23 mouse cellular contexts compared by ENCODE assay signal in the genomic region with DNA sequence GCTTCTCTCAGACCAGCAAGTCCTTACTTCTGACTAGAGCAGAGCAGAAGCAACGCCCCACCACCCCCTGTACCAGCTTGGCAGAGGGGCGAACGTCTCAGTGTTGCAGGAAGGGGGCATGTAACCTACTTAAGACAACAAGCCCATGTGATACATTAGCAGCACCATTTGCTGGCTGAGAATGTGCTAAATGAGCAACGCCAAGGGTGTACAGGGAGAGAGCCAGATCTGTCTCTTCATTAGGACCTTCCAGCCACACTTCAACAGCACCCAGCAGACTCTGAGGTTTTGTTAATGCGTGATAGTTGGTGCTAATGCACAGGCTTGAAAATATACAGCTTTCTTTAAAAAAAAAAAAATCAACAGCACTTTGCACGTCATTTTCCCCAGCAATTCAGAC.
DNase-seq lines count a peak whose midpoint lies in the region; ATAC-seq and TF ChIP-seq lines count a peak whose summit lies in the region.
"Had no signal": no experiment of that assay in that cellular context is flagged by ENCODE, and none has a peak within 500 bp of the region (broad histone marks: within the 10 kb centered on the region; RNA-seq: fewer than 3 reads in every experiment).

No protein-coding gene starts in this region.

- H3K9me3 ChIP-seq in forebrain, embryonic 15.5 days, result no peaks in the 10 kb centered on the region
- H3K9me3 ChIP-seq in forebrain, embryonic 11.5 days (ENCODE audit: control insufficient read depth, low read length), result no peaks in the 10 kb centered on the region
- no peaks in the 10 kb centered on the region for H3K9me3 ChIP-seq in forebrain, postnatal 0 days (ENCODE audit: low read length)
- no peaks in the 10 kb centered on the region for H3K9me3 ChIP-seq in forebrain, embryonic 14.5 days (replicated peaks; ENCODE audit: control insufficient read depth, low read length)
- no peaks in the 10 kb centered on the region for H3K9me3 ChIP-seq in hindbrain, embryonic 14.5 days (ENCODE audit: control insufficient read depth, low read length)
- H3K9me3 ChIP-seq in hindbrain, embryonic 11.5 days (ENCODE audit: control insufficient read depth, low read length), result no peaks in the 10 kb centered on the region
- H3K9me3 ChIP-seq: embryonic facial prominence, embryonic 13.5 days; embryonic facial prominence, embryonic 15.5 days; forebrain, embryonic 12.5 days had no signal

- H3K4me2 ChIP-seq in forebrain, embryonic 15.5 days (replicated peaks), result no peak overlapping the region
- no peak overlapping the region for H3K4me2 ChIP-seq in forebrain, embryonic 11.5 days (ENCODE audit: low read depth, low read length, severe bottlenecking)
- no peak overlapping the region for H3K4me2 ChIP-seq in forebrain, postnatal 0 days (ENCODE audit: low read depth)
- no peak overlapping the region for H3K4me2 ChIP-seq in forebrain, embryonic 14.5 days (ENCODE audit: low read length)
- no peak overlapping the region for H3K4me2 ChIP-seq in hindbrain, embryonic 14.5 days (replicated peaks)
- no peak overlapping the region for H3K4me2 ChIP-seq in hindbrain, embryonic 11.5 days (replicated peaks; ENCODE audit: low read depth, low read length)
- H3K4me2 ChIP-seq: embryonic facial prominence, embryonic 13.5 days; embryonic facial prominence, embryonic 15.5 days; forebrain, embryonic 12.5 days had no signal

- WGBS in forebrain, embryonic 15.5 days, result 65% methylated on average over 6 of the region's 6 CpGs
- 88% methylated on average over 6 of the region's 6 CpGs for WGBS in forebrain, embryonic 11.5 days
- 54% methylated on average over 6 of the region's 6 CpGs for WGBS in forebrain, postnatal 0 days
- 71% methylated on average over 6 of the region's 6 CpGs for WGBS in forebrain, embryonic 14.5 days
- WGBS in hindbrain, embryonic 14.5 days, result 85% methylated on average over 6 of the region's 6 CpGs
- WGBS in hindbrain, embryonic 11.5 days, result 89% methylated on average over 6 of the region's 6 CpGs

- peaks cover 10% of the 10 kb centered on the region; the same call in 1 of the 2 replicates for H3K4me1 ChIP-seq in forebrain, embryonic 15.5 days
- H3K4me1 ChIP-seq in forebrain, embryonic 11.5 days (replicated peaks; ENCODE audit: control insufficient read depth, insufficient read depth, low read length), result no peaks in the 10 kb centered on the region
- no peaks in the 10 kb centered on the region for H3K4me1 ChIP-seq in forebrain, postnatal 0 days (ENCODE audit: insufficient read depth)
- H3K4me1 ChIP-seq in forebrain, embryonic 14.5 days (ENCODE audit: control insufficient read depth, insufficient read depth, low read length), result no peaks in the 10 kb centered on the region
- no peaks in the 10 kb centered on the region for H3K4me1 ChIP-seq in hindbrain, embryonic 14.5 days (replicated peaks; ENCODE audit: control insufficient read depth, insufficient read depth, low read length)
- no peaks in the 10 kb centered on the region for H3K4me1 ChIP-seq in hindbrain, embryonic 11.5 days (replicated peaks; ENCODE audit: control insufficient read depth, insufficient read depth, low read length)
- H3K4me1 ChIP-seq: embryonic facial prominence, embryonic 13.5 days; embryonic facial prominence, embryonic 15.5 days; forebrain, embryonic 12.5 days had no signal

- TF ChIP-seq CTCF in forebrain, postnatal 0 days (IDR thresholded peaks at IDR 0.05; ENCODE audit: low read depth), result no peak
- TF ChIP-seq CTCF in brain, embryonic 14.5 days (IDR thresholded peaks at IDR 0.05; ENCODE audit: borderline replicate concordance, extremely low read depth, insufficient read depth, insufficient read length), result no peak

- H3K4me3 ChIP-seq in forebrain, embryonic 15.5 days, result no peak overlapping the region
- H3K4me3 ChIP-seq in forebrain, embryonic 11.5 days (ENCODE audit: low read depth, low read length), result no peak overlapping the region
- H3K4me3 ChIP-seq in forebrain, postnatal 0 days (ENCODE audit: low read depth, low read length), result no peak overlapping the region
- H3K4me3 ChIP-seq in forebrain, embryonic 14.5 days (ENCODE audit: low read depth, low read length), result no peak overlapping the region
- H3K4me3 ChIP-seq in hindbrain, embryonic 14.5 days (replicated peaks; ENCODE audit: low read length), result no peak overlapping the region
- no peak overlapping the region for H3K4me3 ChIP-seq in hindbrain, embryonic 11.5 days (ENCODE audit: low read depth, low read length)
- H3K4me3 ChIP-seq: embryonic facial prominence, embryonic 13.5 days; embryonic facial prominence, embryonic 15.5 days; erythroblast, embryonic 14.5 days; forebrain, embryonic 12.5 days had no signal

- ATAC-seq in forebrain, embryonic 15.5 days (replicated peaks), result peak; percentile 35; the same call in 1 of the 2 replicates
- no peak for ATAC-seq in forebrain, embryonic 11.5 days (replicated peaks; ENCODE audit: low FRiP score)
- ATAC-seq in forebrain, postnatal 0 days, result peak; percentile 58
- ATAC-seq in forebrain, embryonic 14.5 days, result no peak
- ATAC-seq in hindbrain, embryonic 14.5 days (ENCODE audit: low FRiP score), result peak; percentile 14; the same call in 1 of the 2 replicates
- ATAC-seq in hindbrain, embryonic 11.5 days (ENCODE audit: low FRiP score), result no peak
- ATAC-seq: CD4-positive, CD25-positive, alpha-beta regulatory T cell, adult 4 months had no signal

- no peaks in the 10 kb centered on the region for H3K27me3 ChIP-seq in forebrain, embryonic 15.5 days
- H3K27me3 ChIP-seq in forebrain, embryonic 11.5 days (ENCODE audit: control insufficient read depth, insufficient read depth, low read length), result no peaks in the 10 kb centered on the region
- no peaks in the 10 kb centered on the region for H3K27me3 ChIP-seq in forebrain, postnatal 0 days (ENCODE audit: insufficient read depth, low read length)
- H3K27me3 ChIP-seq in forebrain, embryonic 14.5 days (replicated peaks; ENCODE audit: control insufficient read depth, insufficient read depth, low read length), result no peaks in the 10 kb centered on the region
- H3K27me3 ChIP-seq in hindbrain, embryonic 14.5 days (ENCODE audit: control insufficient read depth, insufficient read depth, low read length), result no peaks in the 10 kb centered on the region
- no peaks in the 10 kb centered on the region for H3K27me3 ChIP-seq in hindbrain, embryonic 11.5 days (ENCODE audit: control insufficient read depth, insufficient read depth, low read length)
- H3K27me3 ChIP-seq: forebrain, embryonic 12.5 days had no signal

- H3K36me3 ChIP-seq in forebrain, embryonic 15.5 days, result no peaks in the 10 kb centered on the region
- no peaks in the 10 kb centered on the region for H3K36me3 ChIP-seq in forebrain, embryonic 11.5 days (ENCODE audit: control insufficient read depth, insufficient read depth, low read length)
- no peaks in the 10 kb centered on the region for H3K36me3 ChIP-seq in forebrain, postnatal 0 days (ENCODE audit: insufficient read depth)
- no peaks in the 10 kb centered on the region for H3K36me3 ChIP-seq in forebrain, embryonic 14.5 days (ENCODE audit: control insufficient read depth, insufficient read depth, low read length)
- H3K36me3 ChIP-seq in hindbrain, embryonic 14.5 days (replicated peaks; ENCODE audit: control insufficient read depth, insufficient read depth), result no peaks in the 10 kb centered on the region
- H3K36me3 ChIP-seq in hindbrain, embryonic 11.5 days (ENCODE audit: control insufficient read depth, insufficient read depth, low read length), result no peaks in the 10 kb centered on the region
- H3K36me3 ChIP-seq: embryonic facial prominence, embryonic 13.5 days; embryonic facial prominence, embryonic 15.5 days; forebrain, embryonic 12.5 days; G1E had no signal

- no peak for TF ChIP-seq POLR2A in brain, embryonic 14.5 days (IDR thresholded peaks at IDR 0.05; ENCODE audit: borderline replicate concordance, extremely low read depth, insufficient read depth, insufficient read length, poor library complexity, severe bottlenecking)

- no peak overlapping the region for H3K27ac ChIP-seq in forebrain, embryonic 15.5 days (replicated peaks)
- H3K27ac ChIP-seq in forebrain, embryonic 11.5 days (ENCODE audit: low read depth, low read length), result no peak overlapping the region
- no peak overlapping the region for H3K27ac ChIP-seq in forebrain, postnatal 0 days (ENCODE audit: low read depth, low read length)
- H3K27ac ChIP-seq in forebrain, embryonic 14.5 days (ENCODE audit: low read depth, low read length), result no peak overlapping the region
- no peak overlapping the region for H3K27ac ChIP-seq in hindbrain, embryonic 14.5 days
- no peak overlapping the region for H3K27ac ChIP-seq in hindbrain, embryonic 11.5 days (ENCODE audit: low read depth, low read length)
- H3K27ac ChIP-seq: embryonic facial prominence, embryonic 13.5 days; embryonic facial prominence, embryonic 15.5 days; forebrain, embryonic 12.5 days had no signal

- DNase-seq in forebrain, embryonic 11.5 days (ENCODE audit: low spot score), result no peak
- no peak for DNase-seq in forebrain, postnatal 0 days
- no peak for DNase-seq in forebrain, embryonic 14.5 days (ENCODE audit: low spot score)
- DNase-seq in hindbrain, embryonic 14.5 days (ENCODE audit: low spot score), result no peak
- DNase-seq in hindbrain, embryonic 11.5 days (ENCODE audit: low spot score), result no peak
- DNase-seq in brain, embryonic 14.5 days (ENCODE audit: low read depth), result peak; percentile 55
- no peak for DNase-seq in MN1 (ENCODE audit: low spot score)
- DNase-seq: adrenal gland, adult 2 months; adrenal gland, postnatal 10 days; adrenal gland, postnatal 25 days; B cell, adult 2 months; cerebellum, adult 11-12 months; cerebellum, adult 2 months; cerebellum, adult 9-10 months; cerebellum, postnatal 25 days; embryo, embryonic 11 days had no signal

- H3K9ac ChIP-seq in forebrain, embryonic 15.5 days (replicated peaks), result no peak overlapping the region
- no peak overlapping the region for H3K9ac ChIP-seq in forebrain, embryonic 11.5 days (ENCODE audit: low read length)
- no peak overlapping the region for H3K9ac ChIP-seq in forebrain, postnatal 0 days
- no peak overlapping the region for H3K9ac ChIP-seq in forebrain, embryonic 14.5 days (ENCODE audit: low read length)
- no peak overlapping the region for H3K9ac ChIP-seq in hindbrain, embryonic 14.5 days
- H3K9ac ChIP-seq in hindbrain, embryonic 11.5 days (ENCODE audit: low read depth, low read length), result no peak overlapping the region
- H3K9ac ChIP-seq: embryonic facial prominence, embryonic 13.5 days; embryonic facial prominence, embryonic 15.5 days; forebrain, embryonic 12.5 days had no signal

Comparison
In these comparisons a context has a peak if more than half of its experiments do, and no peak if none do; other contexts are left out.
1. ATAC-seq: peak in forebrain, embryonic 15.5 days (single experiment), forebrain, postnatal 0 days (single experiment) and hindbrain, embryonic 14.5 days (single experiment); none in forebrain, embryonic 11.5 days (single experiment), forebrain, embryonic 14.5 days (single experiment) and hindbrain, embryonic 11.5 days (single experiment).